Mouse (Mus musculus) layer of hippocampus, adult 9-10 months (tissue): Measurements from ENCODE around the gene Gm11565.
"Not testable (repeated sequence)": the region's sequence is repeated elsewhere in the genome, so short reads cannot be mapped to it uniquely, and the experiment has no call there.

Experiments
- DNase-seq: peaks from one replicate; pipeline ENCODE4 v3.0.0; 2022; ENCODE audit warnings: low spot score

The Gm11565 gene

DNA sequence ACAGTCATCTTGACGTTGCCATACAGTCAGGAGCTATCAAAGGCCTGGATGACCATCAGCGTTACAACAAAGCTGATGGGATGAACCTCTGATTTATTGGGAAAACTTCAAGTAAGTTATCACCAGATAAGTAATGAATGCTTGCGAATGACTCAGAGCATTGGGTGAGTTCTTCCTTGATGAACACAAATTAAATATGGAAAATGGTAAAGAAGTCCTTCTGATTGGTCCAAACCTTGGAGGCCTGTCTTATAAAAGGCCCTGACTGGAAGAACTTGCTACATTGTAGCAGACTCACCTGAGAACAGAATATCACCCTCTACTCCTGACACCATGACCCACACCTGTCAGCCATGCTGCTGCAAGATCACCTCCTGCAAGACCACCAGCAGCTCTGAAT is at the start of gene Gm11565:
TSS of gene Gm11565 (plus strand) at position 301 of the 400 bp plus-strand sequence.
- no peak for DNase-seq

GRCm38 (mm10) chr11:99873089-99873488 is 41.5 kb upstream of the Gm11565 start, which contains the start of gene Krtap9-1:
TSS of gene Krtap9-1 (plus strand) at chr11:99873389.
- DNase-seq = not testable (repeated sequence)

DNA sequence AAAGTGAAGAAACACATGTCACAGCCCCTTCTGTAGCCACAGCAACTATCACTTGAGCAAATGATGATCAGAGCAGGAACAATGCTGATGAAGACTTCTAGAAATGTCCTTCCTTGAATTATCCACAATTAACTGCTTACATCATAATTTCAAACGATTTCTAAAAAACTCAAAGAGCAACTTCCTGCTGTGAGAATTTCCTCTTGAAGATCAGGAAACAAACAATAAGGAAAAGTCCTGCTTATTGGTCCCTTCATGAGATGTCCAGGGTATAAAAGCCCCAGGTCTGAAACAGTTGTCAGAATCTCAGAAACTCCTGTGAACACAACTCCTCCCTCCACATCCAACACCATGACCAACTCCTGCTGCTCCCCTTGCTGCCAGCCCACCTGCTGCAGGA is 35.7 kb upstream of the Gm11565 start, which contains the start of gene Gm11567:
TSS of gene Gm11567 (plus strand) at position 301 of the 400 bp plus-strand sequence.
- DNase-seq = not testable (repeated sequence)

GRCm38 (mm10) chr11:99907620-99908019 is 6.9 kb upstream of the Gm11565 start, which contains the start of gene Krtap31-1:
TSS of gene Krtap31-1 (plus strand) at chr11:99907920.
- no peak for DNase-seq

DNA sequence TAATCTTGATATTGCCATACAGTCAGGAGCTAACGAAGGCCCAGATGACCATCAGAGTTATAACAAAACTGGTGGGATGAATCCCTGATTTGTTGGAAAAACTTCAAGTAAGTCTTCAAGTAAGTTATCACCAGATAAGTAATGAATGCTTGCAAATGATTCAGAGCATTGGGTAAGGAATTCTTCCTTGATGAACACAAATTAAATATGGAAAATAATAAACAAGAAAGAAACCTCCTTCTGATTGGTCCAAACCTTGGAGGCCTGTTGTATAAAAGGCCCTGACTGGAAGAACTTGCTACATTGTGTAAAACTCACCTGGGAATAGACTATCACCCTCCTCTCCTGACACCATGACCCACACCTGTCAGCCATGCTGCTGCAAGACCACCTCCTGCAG is 21.4 kb downstream of the Gm11565 start, which contains the start of gene Krtap31-2:
TSS of gene Krtap31-2 (plus strand) at position 301 of the 400 bp plus-strand sequence.
- DNase-seq = no peak

GRCm38 (mm10) chr11:99937751-99938264 is 23.3 kb downstream of the Gm11565 start:
- no peak for DNase-seq

- DNase-seq = no peak
Observed at GRCm38 (mm10) chr11:99948175-99948574, 33.6 kb downstream of the Gm11565 start, which contains the start of gene Krtap9-5. TSS of gene Krtap9-5 (plus strand) at chr11:99948475.

GRCm38 (mm10) chr11:99964213-99964612 is 49.7 kb downstream of the Gm11565 start:
- DNase-seq = no peak
